8 mouse cellular contexts compared by ENCODE assay signal in the genomic region with DNA sequence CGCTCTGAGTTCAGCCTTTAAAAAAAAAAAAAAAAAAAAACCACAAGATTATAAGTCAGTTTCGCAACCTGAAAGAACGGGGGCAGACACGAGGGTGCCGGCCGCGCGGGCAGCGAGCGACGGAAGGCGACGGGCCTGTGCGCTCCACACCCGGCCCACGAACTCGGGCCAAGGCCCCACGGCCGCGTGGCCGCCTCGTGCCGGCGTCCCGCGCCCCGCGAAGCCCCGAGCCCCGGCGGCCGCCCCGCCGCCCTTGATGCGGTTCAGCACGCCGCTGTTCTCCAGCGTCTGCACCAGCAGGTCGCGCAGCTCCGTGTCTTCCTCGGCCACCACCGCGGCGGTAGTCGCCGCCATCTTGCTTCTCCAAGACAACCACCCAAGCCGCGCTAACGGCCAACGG. TPM values are rescaled to one million over a fixed set of nuclear protein-coding genes. Genes with fewer than 3 reads are reported as not detected.
DNase-seq lines count a peak whose midpoint lies in the region; ATAC-seq and TF ChIP-seq lines count a peak whose summit lies in the region.
"Not testable (repeated sequence)": the region's sequence is repeated elsewhere in the genome, so short reads cannot be mapped to it uniquely, and the experiment has no call there.

Gene Tagap1, minus strand, starts transcription at position 381 of the 400 bp plus-strand sequence.

- H3K4me2 ChIP-seq in hindbrain, embryonic 13.5 days = peak within 1 kb of the TSS; percentile 53
- peak within 1 kb of the TSS; percentile 51 for H3K4me2 ChIP-seq in lung, embryonic 14.5 days
- H3K4me2 ChIP-seq in neural tube, embryonic 13.5 days = peak within 1 kb of the TSS; percentile 56

- under 1% methylated on average over 38 of the region's 51 CpGs for WGBS in hindbrain, embryonic 13.5 days
- WGBS in lung, embryonic 14.5 days = 2% methylated on average over 34 of the region's 51 CpGs
- 2% methylated on average over 26 of the region's 51 CpGs for WGBS in neural tube, embryonic 13.5 days
- WGBS in thymus, adult 2 months = 1% methylated on average over 41 of the region's 51 CpGs

- not testable (repeated sequence) for H3K9me3 ChIP-seq in hindbrain, embryonic 13.5 days; lung, embryonic 14.5 days (ENCODE audit: low read depth, low read length); neural tube, embryonic 13.5 days

- not testable (repeated sequence) for H3K4me1 ChIP-seq in hindbrain, embryonic 13.5 days (replicated peaks); lung, embryonic 14.5 days (ENCODE audit: insufficient read depth); neural tube, embryonic 13.5 days (replicated peaks)
- peaks cover 11% of the 10 kb centered on the region for H3K4me1 ChIP-seq in thymus, adult 2 months (replicated peaks; ENCODE audit: control insufficient read depth, insufficient read depth, low read length)

- ATAC-seq in hindbrain, embryonic 13.5 days (ENCODE audit: low FRiP score); neural tube, embryonic 13.5 days (ENCODE audit: low read depth): not testable (repeated sequence)
- ATAC-seq in lung, embryonic 14.5 days (ENCODE audit: insufficient read depth) = peak; percentile 34; the same call in 1 of the 2 replicates

- TF ChIP-seq POLR2A in thymus, adult 2 months (IDR thresholded peaks at IDR 0.05; ENCODE audit: control insufficient read depth, extremely low read depth, insufficient read depth, low read length, poor library complexity) = not testable (repeated sequence)

- H3K9ac ChIP-seq in hindbrain, embryonic 13.5 days = peak within 1 kb of the TSS; percentile 68
- peak within 1 kb of the TSS; percentile 58 for H3K9ac ChIP-seq in lung, embryonic 14.5 days
- peak within 1 kb of the TSS; percentile 71 for H3K9ac ChIP-seq in neural tube, embryonic 13.5 days

- not testable (repeated sequence) for H3K36me3 ChIP-seq in hindbrain, embryonic 13.5 days; lung, embryonic 14.5 days (ENCODE audit: insufficient read depth); neural tube, embryonic 13.5 days; thymus, adult 2 months (ENCODE audit: control insufficient read depth, insufficient read depth, low read length)

- peak; percentile 14 for DNase-seq in MN1 (ENCODE audit: low spot score)
- DNase-seq in cerebellum, postnatal 36 days = peak; percentile 36 to 58
- DNase-seq in gastrocnemius, adult 8-10 months (ENCODE audit: low spot score in 2 of 2) = peak; percentile 28 to 31
- peak; percentile 18 to 56 for DNase-seq in layer of hippocampus, postnatal 14 days (ENCODE audit: low spot score in 2 of 2)
- DNase-seq in lung, embryonic 14.5 days = peak; percentile 6
- peak; percentile 55 for DNase-seq in thymus, adult 2 months

- peak within 1 kb of the TSS; percentile 51 for H3K4me3 ChIP-seq in hindbrain, embryonic 13.5 days
- H3K4me3 ChIP-seq in lung, embryonic 14.5 days (ENCODE audit: low read depth, low read length) = peak within 1 kb of the TSS; percentile 43
- peak within 1 kb of the TSS; percentile 50 for H3K4me3 ChIP-seq in neural tube, embryonic 13.5 days
- peak within 1 kb of the TSS; percentile 53 for H3K4me3 ChIP-seq in thymus, adult 2 months (ENCODE audit: control insufficient read depth, insufficient read depth, low read length)

- 0 out of 2 replicates have a peak within 1 kb of the TSS, but pooled peaks have one; percentile 62 for H3K27ac ChIP-seq in hindbrain, embryonic 13.5 days
- peak within 1 kb of the TSS; percentile 58; the same call in 1 of the 2 replicates for H3K27ac ChIP-seq in lung, embryonic 14.5 days (ENCODE audit: low read depth)
- H3K27ac ChIP-seq in neural tube, embryonic 13.5 days (replicated peaks) = 0 out of 2 replicates have a peak within 1 kb of the TSS, but pooled peaks have one; percentile 49
- H3K27ac ChIP-seq in thymus, adult 2 months (ENCODE audit: control insufficient read depth, insufficient read depth, low read length) = peak within 1 kb of the TSS; percentile 78

- not testable (repeated sequence) for TF ChIP-seq CTCF in lung, embryonic 14.5 days (IDR thresholded peaks at IDR 0.05; ENCODE audit: low read depth); thymus, adult 2 months (IDR thresholded peaks at IDR 0.05; ENCODE audit: borderline replicate concordance, control insufficient read depth, extremely low read depth, insufficient read depth, low read length, poor library complexity)

- H3K27me3 ChIP-seq in hindbrain, embryonic 13.5 days; lung, embryonic 14.5 days (ENCODE audit: insufficient read depth, low read length); neural tube, embryonic 13.5 days; thymus, adult 2 months (ENCODE audit: control insufficient read depth, insufficient read depth, low read length): not testable (repeated sequence)

RNA-seq across cellular contexts. Expression of gene Tagap1, which starts in this region (rescaled TPM):
- 10 to 100 TPM; 13.4 to 18.3 (median 15.7) TPM for total RNA-seq in gastrocnemius, adult 8-10 months (2022)
- 49.4 and 51.7 TPM in 2 replicates for polyA plus RNA-seq in hindbrain, embryonic 13.5 days (2015; fragmentation: Nextera tagmentation; extraction: Ambion mirVana)
- total RNA-seq in layer of hippocampus, postnatal 14 days (2021) = 10 to 100 TPM; 22.1 to 23.6 TPM
- 58.6 and 61.4 TPM in 2 replicates for polyA plus RNA-seq in lung, embryonic 14.5 days (2014; fragmentation: Nextera tagmentation; extraction: Ambion mirVana)
- polyA plus RNA-seq in neural tube, embryonic 13.5 days (2015; fragmentation: Nextera tagmentation; extraction: Ambion mirVana) = 50.0 and 50.7 TPM in 2 replicates
- polyA plus RNA-seq in thymus, adult 2 months (2012; rRNA removed) = 68.6 and 78.0 TPM in 2 replicates
